Mouse (Mus musculus) stomach, embryonic 14.5 days (tissue): ENCODE measurements around the gene Dnah1. TPM values are rescaled to one million over a fixed set of nuclear protein-coding genes. Genes with fewer than 3 reads are reported as not detected.

Experiments
- ATAC-seq: fragments of 200-750 bp; cut with Nextera tagmentation; 2 replicates; pipeline ENCODE4 v1.8.0; 2017; ENCODE audit warnings: low read depth, moderate TSS enrichment; ENCODE audit not compliant: insufficient number of reproducible peaks, insufficient read depth, low FRiP score
- H3K27ac ChIP-seq: fragments of 300-500 bp; sonication (generic); 2 replicates; pipeline ENCODE4 v1.5.1; 2014; ENCODE audit warnings: mild to moderate bottlenecking, low read length, moderate library complexity, mixed read lengths
- H3K27me3 ChIP-seq: fragments of 300-500 bp; sonication (generic); 2 replicates; pipeline ENCODE4 v1.6.1; 2014; ENCODE audit warnings: low read length, control low read depth, mixed read lengths; ENCODE audit not compliant: control insufficient read depth, insufficient read depth
- H3K36me3 ChIP-seq: fragments of 300-500 bp; sonication (generic); 2 replicates; pipeline ENCODE4 v1.6.1; 2014; ENCODE audit warnings: mild to moderate bottlenecking, control low read depth, low read length, moderate library complexity, mixed read lengths; ENCODE audit not compliant: control insufficient read depth, insufficient read depth
- H3K4me1 ChIP-seq: fragments of 300-500 bp; sonication (generic); 2 replicates; pipeline ENCODE4 v1.6.1; 2014; ENCODE audit warnings: low read length, control low read depth, mixed read lengths; ENCODE audit not compliant: control insufficient read depth, insufficient read depth
- H3K4me2 ChIP-seq: fragments of 300-500 bp; sonication (generic); replicated peaks from 2 replicates; pipeline ENCODE4 v1.6.1; 2014; ENCODE audit warnings: low read depth, low read length, control low read depth
- H3K4me3 ChIP-seq: fragments of 300-500 bp; sonication (generic); 2 replicates; pipeline ENCODE4 v1.5.1; 2014; ENCODE audit warnings: low read depth, low read length, control low read depth
- H3K9ac ChIP-seq: fragments of 300-500 bp; sonication (generic); replicated peaks from 2 replicates; pipeline ENCODE4 v1.6.1; 2014; ENCODE audit warnings: low read depth, mild to moderate bottlenecking, control low read depth, low read length, moderate library complexity, mixed read lengths
- H3K9me3 ChIP-seq: fragments of 300-500 bp; sonication (generic); 2 replicates; pipeline ENCODE4 v1.6.1; 2016; ENCODE audit warnings: low read depth, low read length, control low read depth; ENCODE audit not compliant: control insufficient read depth
- WGBS: fragments of 180-500 bp; shearing (Covaris S2); extraction: QIAGEN DNeasy Blood & Tissue Kit; methylation state at CpG from one replicate; pipeline ENCODE4 v1.1.7; 2014; 5-methylcytosine and 5-hydroxymethylcytosine counted together
- polyA plus RNA-seq: library from polyadenylated mRNA; unstranded; fragments of >200 nt; fragmentation: Nextera tagmentation; extraction: Ambion mirVana; gene quantifications from 2 replicates; pipeline ENCODE4 v1.2.1, GENCODE M21; 2014

Gene Dnah1
- polyA plus RNA-seq, 1 experiment from 2014 or later: 10.2 TPM

- H3K27me3 ChIP-seq: no peaks in the 10 kb centered on the region
Observed at GRCm38 (mm10) chr14:31226978-31227377, 96.7 kb downstream of the Dnah1 start.

GRCm38 (mm10) chr14:31217666-31218065 is 106.0 kb downstream of the Dnah1 start, which contains the start of gene Sema3g:
Gene Sema3g, plus strand, starts transcription at chr14:31217860.
- Histone ChIP-seq H3K4me2 (0 out of 2 replicates have a peak within 1 kb of the TSS, but pooled peaks have one; percentile 4), H3K27me3 (no peaks in the 10 kb centered on the region), H3K27ac (no peak within 1 kb of the TSS), H3K9me3 (no peaks in the 10 kb centered on the region), H3K9ac (no peak within 1 kb of the TSS), H3K4me1 (0 out of 2 replicates have a peak, but pooled peaks cover 3% of the 10 kb centered on the region), H3K36me3 (no peaks in the 10 kb centered on the region), H3K4me3 (no peak within 1 kb of the TSS)
- ATAC-seq: peak; percentile 70
- 8% methylated on average over 10 of the region's 11 CpGs for WGBS

More at GRCm38 (mm10) chr14:31226978-31227377, 96.7 kb downstream of the Dnah1 start:
- Histone ChIP-seq H3K4me3 (no peak overlapping the region), H3K36me3 (no peaks in the 10 kb centered on the region), H3K27ac (peak overlapping the region; percentile 55; the same call in 1 of the 2 replicates), H3K9me3 (no peaks in the 10 kb centered on the region), H3K4me2 (no peak overlapping the region), H3K9ac (no peak overlapping the region), H3K4me1 (no peaks in the 10 kb centered on the region)
- ATAC-seq: peak; percentile 89; the same call in 1 of the 2 replicates
- 43% methylated on average over 4 of the region's 4 CpGs for WGBS

- no peaks in the 10 kb centered on the region for H3K27me3 ChIP-seq
- H3K27ac ChIP-seq: no peak within 1 kb of the TSS
- 0 out of 2 replicates have a peak, but pooled peaks cover 3% of the 10 kb centered on the region for H3K4me1 ChIP-seq
- no peaks in the 10 kb centered on the region for H3K36me3 ChIP-seq
- H3K4me2 ChIP-seq: 0 out of 2 replicates have a peak within 1 kb of the TSS, but pooled peaks have one; percentile 4
- H3K4me3 ChIP-seq: no peak within 1 kb of the TSS
- no peaks in the 10 kb centered on the region for H3K9me3 ChIP-seq
- ATAC-seq: no peak
- H3K9ac ChIP-seq: no peak within 1 kb of the TSS
- 84% methylated on average over 2 of the region's 2 CpGs for WGBS
Observed at GRCm38 (mm10) chr14:31216846-31217245, 106.8 kb downstream of the Dnah1 start, which contains the start of gene Nisch. Gene Nisch, minus strand, starts transcription at chr14:31216946.

GRCm38 (mm10) chr14:31215157-31216002 is 108.3 kb downstream of the Dnah1 start:
- Histone ChIP-seq H3K27ac (no peak overlapping the region), H3K4me2 (no peak overlapping the region), H3K9ac (no peak overlapping the region), H3K36me3 (no peaks in the 10 kb centered on the region), H3K27me3 (no peaks in the 10 kb centered on the region), H3K9me3 (no peaks in the 10 kb centered on the region), H3K4me3 (no peak overlapping the region), H3K4me1 (0 out of 2 replicates have a peak, but pooled peaks cover 3% of the 10 kb centered on the region)
- ATAC-seq: peak; percentile 47; the same call in 1 of the 2 replicates
- WGBS: 31% methylated on average over 15 of the region's 15 CpGs

- no peak for ATAC-seq
- Histone ChIP-seq H3K4me2 (no peak overlapping the region), H3K4me1 (0 out of 2 replicates have a peak, but pooled peaks cover 3% of the 10 kb centered on the region), H3K9ac (no peak overlapping the region), H3K9me3 (no peaks in the 10 kb centered on the region), H3K36me3 (no peaks in the 10 kb centered on the region), H3K27ac (no peak overlapping the region), H3K4me3 (no peak overlapping the region), H3K27me3 (no peaks in the 10 kb centered on the region)
- 88% methylated on average over 3 of the region's 3 CpGs for WGBS
Observed at GRCm38 (mm10) chr14:31214684-31215083, 109.0 kb downstream of the Dnah1 start.

- Histone ChIP-seq H3K4me2 (no peak overlapping the region), H3K4me3 (no peak overlapping the region), H3K27ac (no peak overlapping the region), H3K9me3 (no peaks in the 10 kb centered on the region), H3K27me3 (no peaks in the 10 kb centered on the region), H3K4me1 (0 out of 2 replicates have a peak, but pooled peaks cover 3% of the 10 kb centered on the region), H3K9ac (no peak overlapping the region), H3K36me3 (no peaks in the 10 kb centered on the region)
- ATAC-seq: no peak
- 71% methylated on average over 8 of the region's 8 CpGs for WGBS
Observed at GRCm38 (mm10) chr14:31213868-31214267, 109.8 kb downstream of the Dnah1 start.

GRCm38 (mm10) chr14:31212499-31212898 is 111.2 kb downstream of the Dnah1 start:
- 61% methylated on average over 3 of the region's 3 CpGs for WGBS
- no peak overlapping the region for H3K9ac ChIP-seq
- H3K9me3 ChIP-seq: no peaks in the 10 kb centered on the region
- no peak for ATAC-seq
- no peak overlapping the region for H3K4me3 ChIP-seq
- no peak overlapping the region for H3K27ac ChIP-seq
- H3K4me2 ChIP-seq: no peak overlapping the region
- H3K36me3 ChIP-seq: no peaks in the 10 kb centered on the region
- no peaks in the 10 kb centered on the region for H3K4me1 ChIP-seq
- H3K27me3 ChIP-seq: no peaks in the 10 kb centered on the region

- no peak overlapping the region for H3K27ac ChIP-seq
- H3K36me3 ChIP-seq: no peaks in the 10 kb centered on the region
- no peaks in the 10 kb centered on the region for H3K9me3 ChIP-seq
- no peak overlapping the region for H3K4me2 ChIP-seq
- H3K9ac ChIP-seq: no peak overlapping the region
- H3K4me3 ChIP-seq: no peak overlapping the region
- ATAC-seq: no peak
- no peaks in the 10 kb centered on the region for H3K27me3 ChIP-seq
- no peaks in the 10 kb centered on the region for H3K4me1 ChIP-seq
- 82% methylated on average over 6 of the region's 6 CpGs for WGBS
Observed at GRCm38 (mm10) chr14:31211854-31212253, 111.8 kb downstream of the Dnah1 start.
